Mouse (Mus musculus): ENCODE measurements around the gene Fars2. TPM values are rescaled to one million over a fixed set of nuclear protein-coding genes. Genes with fewer than 3 reads are reported as not detected.

Fars2 gene
- polyA plus RNA-seq, 1 experiment = 19.4 TPM

- TF ChIP-seq CTCF (IDR thresholded peaks at IDR 0.05; ENCODE audit: extremely low read depth, insufficient read depth, insufficient read length, insufficient replicate concordance) (no peak), POLR2A (IDR thresholded peaks at IDR 0.05; ENCODE audit: low read depth, low read length) (no peak)
- no peak for DNase-seq (ENCODE audit: low read depth in 1 of 2, low spot score in 2 of 2)
- Histone ChIP-seq H3K27me3 (ENCODE audit: control insufficient read depth, insufficient read depth, low read length) (no peaks in the 10 kb centered on the region), H3K27ac (ENCODE audit: insufficient read depth, low read length) (no peak overlapping the region), H3K36me3 (ENCODE audit: control insufficient read depth, insufficient read depth, low read length) (no peaks in the 10 kb centered on the region), H3K4me3 (ENCODE audit: extremely low read depth, insufficient read depth, insufficient read length) (no peak overlapping the region), H3K4me1 (ENCODE audit: control insufficient read depth, insufficient read depth, insufficient read length) (peaks cover 4% of the 10 kb centered on the region; the same call in 1 of the 2 replicates)
- WGBS = 89% methylated on average over 5 of the region's 5 CpGs
Observed at GRCm38 (mm10) chr13:36139703-36140102, 22.5 kb downstream of the Fars2 start.

GRCm38 (mm10) chr13:36140247-36141016, 23.2 kb downstream of the Fars2 start:
- Histone ChIP-seq H3K4me1 (ENCODE audit: control insufficient read depth, insufficient read depth, insufficient read length) (peaks cover 4% of the 10 kb centered on the region; the same call in 1 of the 2 replicates), H3K4me3 (ENCODE audit: extremely low read depth, insufficient read depth, insufficient read length) (no peak overlapping the region), H3K27ac (ENCODE audit: insufficient read depth, low read length) (no peak overlapping the region), H3K27me3 (ENCODE audit: control insufficient read depth, insufficient read depth, low read length) (no peaks in the 10 kb centered on the region), H3K36me3 (ENCODE audit: control insufficient read depth, insufficient read depth, low read length) (no peaks in the 10 kb centered on the region)
- no peak for DNase-seq (ENCODE audit: low read depth in 1 of 2, low spot score in 2 of 2)
- 87% methylated on average over 5 of the region's 5 CpGs for WGBS
- TF ChIP-seq CTCF (IDR thresholded peaks at IDR 0.05; ENCODE audit: extremely low read depth, insufficient read depth, insufficient read length, insufficient replicate concordance) (no peak), POLR2A (IDR thresholded peaks at IDR 0.05; ENCODE audit: low read depth, low read length) (no peak)

GRCm38 (mm10) chr13:36145601-36146000, 28.4 kb downstream of the Fars2 start:
- H3K4me1 ChIP-seq (ENCODE audit: control insufficient read depth, insufficient read depth, insufficient read length) = peaks cover 6% of the 10 kb centered on the region
- no peaks in the 10 kb centered on the region for H3K36me3 ChIP-seq (ENCODE audit: control insufficient read depth, insufficient read depth, low read length)
- H3K27me3 ChIP-seq (ENCODE audit: control insufficient read depth, insufficient read depth, low read length) = no peaks in the 10 kb centered on the region
- no peak overlapping the region for H3K4me3 ChIP-seq (ENCODE audit: extremely low read depth, insufficient read depth, insufficient read length)
- no peak overlapping the region for H3K27ac ChIP-seq (ENCODE audit: insufficient read depth, low read length)
- 0% methylated on average over 1 of the region's 1 CpGs for WGBS
- no peak for DNase-seq (ENCODE audit: low read depth in 1 of 2, low spot score in 2 of 2)
- TF ChIP-seq POLR2A (IDR thresholded peaks at IDR 0.05; ENCODE audit: low read depth, low read length) (no peak), CTCF (IDR thresholded peaks at IDR 0.05; ENCODE audit: extremely low read depth, insufficient read depth, insufficient read length, insufficient replicate concordance) (no peak)

GRCm38 (mm10) chr13:36149175-36149939, 32.1 kb downstream of the Fars2 start:
- Histone ChIP-seq H3K27me3 (ENCODE audit: control insufficient read depth, insufficient read depth, low read length) (no peaks in the 10 kb centered on the region), H3K4me1 (ENCODE audit: control insufficient read depth, insufficient read depth, insufficient read length) (peaks cover 6% of the 10 kb centered on the region), H3K36me3 (ENCODE audit: control insufficient read depth, insufficient read depth, low read length) (no peaks in the 10 kb centered on the region), H3K4me3 (ENCODE audit: extremely low read depth, insufficient read depth, insufficient read length) (no peak overlapping the region), H3K27ac (ENCODE audit: insufficient read depth, low read length) (no peak overlapping the region)
- DNase-seq (ENCODE audit: low read depth in 1 of 2, low spot score in 2 of 2) = no peak
- TF ChIP-seq POLR2A (IDR thresholded peaks at IDR 0.05; ENCODE audit: low read depth, low read length) = no peak
- 54% methylated on average over 6 of the region's 6 CpGs for WGBS

- WGBS = 36% methylated on average over 5 of the region's 5 CpGs
- TF ChIP-seq POLR2A (IDR thresholded peaks at IDR 0.05; ENCODE audit: low read depth, low read length) (no peak), CTCF (IDR thresholded peaks at IDR 0.05; ENCODE audit: extremely low read depth, insufficient read depth, insufficient read length, insufficient replicate concordance) (no peak)
Observed at GRCm38 (mm10) chr13:36150272-36150671, 33.1 kb downstream of the Fars2 start.

GRCm38 (mm10) chr13:36152728-36153498, 35.7 kb downstream of the Fars2 start:
- Histone ChIP-seq H3K4me3 (ENCODE audit: extremely low read depth, insufficient read depth, insufficient read length) (no peak overlapping the region), H3K4me1 (ENCODE audit: control insufficient read depth, insufficient read depth, insufficient read length) (peaks cover 6% of the 10 kb centered on the region), H3K27ac (ENCODE audit: insufficient read depth, low read length) (no peak overlapping the region), H3K36me3 (ENCODE audit: control insufficient read depth, insufficient read depth, low read length) (no peaks in the 10 kb centered on the region), H3K27me3 (ENCODE audit: control insufficient read depth, insufficient read depth, low read length) (no peaks in the 10 kb centered on the region)
- no peak for DNase-seq (ENCODE audit: low read depth in 1 of 2, low spot score in 2 of 2)
- TF ChIP-seq POLR2A (IDR thresholded peaks at IDR 0.05; ENCODE audit: low read depth, low read length) = no peak
- no peak for TF ChIP-seq CTCF (IDR thresholded peaks at IDR 0.05; ENCODE audit: extremely low read depth, insufficient read depth, insufficient read length, insufficient replicate concordance)
- 89% methylated on average over 5 of the region's 5 CpGs for WGBS

More at GRCm38 (mm10) chr13:36150272-36150671, 33.1 kb downstream of the Fars2 start:
- H3K4me1 ChIP-seq (ENCODE audit: control insufficient read depth, insufficient read depth, insufficient read length) = peaks cover 6% of the 10 kb centered on the region
- H3K4me3 ChIP-seq (ENCODE audit: extremely low read depth, insufficient read depth, insufficient read length) = no peak overlapping the region
- no peak overlapping the region for H3K27ac ChIP-seq (ENCODE audit: insufficient read depth, low read length)
- H3K27me3 ChIP-seq (ENCODE audit: control insufficient read depth, insufficient read depth, low read length) = no peaks in the 10 kb centered on the region
- DNase-seq (ENCODE audit: low read depth in 1 of 2, low spot score in 2 of 2) = no peak
- H3K36me3 ChIP-seq (ENCODE audit: control insufficient read depth, insufficient read depth, low read length) = no peaks in the 10 kb centered on the region

All from spleen, adult 2 months (tissue).